8 mouse cellular contexts compared by ENCODE assay signal in genomic region chr6:13069302-13070146, GRCm38 (mm10). TPM values are rescaled to one million over a fixed set of nuclear protein-coding genes. Genes with fewer than 3 reads are reported as not detected.
DNase-seq lines count a peak whose midpoint lies in the region; ATAC-seq and TF ChIP-seq lines count a peak whose summit lies in the region.

Tmem106b (plus strand) TSS chr6:13069759.

- no peaks in the 10 kb centered on the region for H3K9me3 ChIP-seq in forebrain, embryonic 10.5 days
- H3K9me3 ChIP-seq in heart, embryonic 15.5 days (replicated peaks): no peaks in the 10 kb centered on the region
- H3K9me3 ChIP-seq in liver, embryonic 14.5 days (ENCODE audit: control insufficient read depth, low read length): no peaks in the 10 kb centered on the region
- H3K9me3 ChIP-seq in neural tube, embryonic 11.5 days (ENCODE audit: control insufficient read depth, low read length): no peaks in the 10 kb centered on the region
- no peaks in the 10 kb centered on the region for H3K9me3 ChIP-seq in stomach, postnatal 0 days (ENCODE audit: control insufficient read depth, low read length)

- no peak for TF ChIP-seq EP300 in liver, embryonic 14.5 days (IDR thresholded peaks at IDR 0.05; ENCODE audit: low read depth)
- no peak for TF ChIP-seq EP300 in stomach, postnatal 0 days (optimal IDR thresholded peaks at IDR 0.05)

- peak; percentile 89 to 91 for DNase-seq in CD8-positive naive resting alpha-beta T cell, adult 2 months (ENCODE audit: low read depth in 2 of 2, low spot score in 2 of 2)
- peak; percentile 91 for DNase-seq in c-Kit-positive CD71-negative TER-119-negative erythroid progenitor cells, embryonic 14.5 days (ENCODE audit: low read depth)
- peak; percentile 93 for DNase-seq in forebrain, embryonic 10.5 days (ENCODE audit: extremely low spot score, low spot score)
- peak; percentile 98 to 99 for DNase-seq in kidney, postnatal 25 days
- DNase-seq in liver, embryonic 14.5 days (ENCODE audit: low read depth in 3 of 3, low spot score in 3 of 3): peak; percentile 88 to 91 (median 90)
- DNase-seq in neural tube, embryonic 11.5 days (ENCODE audit: low spot score): peak; percentile 97
- DNase-seq in stomach, postnatal 0 days (ENCODE audit: low spot score): peak; percentile 97

- peaks cover 25% of the 10 kb centered on the region for H3K36me3 ChIP-seq in forebrain, embryonic 10.5 days (replicated peaks)
- H3K36me3 ChIP-seq in heart, embryonic 15.5 days: peaks cover 18% of the 10 kb centered on the region; the same call in 1 of the 2 replicates
- H3K36me3 ChIP-seq in liver, embryonic 14.5 days (replicated peaks; ENCODE audit: control insufficient read depth, insufficient read depth, low read depth): no peaks in the 10 kb centered on the region; the same call in 1 of the 2 replicates
- no peaks in the 10 kb centered on the region; the same call in 1 of the 2 replicates for H3K36me3 ChIP-seq in neural tube, embryonic 11.5 days (ENCODE audit: control insufficient read depth, insufficient read depth, low read length)
- H3K36me3 ChIP-seq in stomach, postnatal 0 days (ENCODE audit: control insufficient read depth, insufficient read depth, low read length): peaks cover 7% of the 10 kb centered on the region

- 4% methylated on average over 61 of the region's 61 CpGs for WGBS in forebrain, embryonic 10.5 days
- 3% methylated on average over 61 of the region's 61 CpGs for WGBS in heart, embryonic 15.5 days
- 2% methylated on average over 58 of the region's 61 CpGs for WGBS in liver, embryonic 14.5 days (ENCODE audit: insufficient replicate concordance)
- WGBS in neural tube, embryonic 11.5 days: 4% methylated on average over 60 of the region's 61 CpGs
- 2% methylated on average over 55 of the region's 61 CpGs for WGBS in stomach, postnatal 0 days

- no peak for TF ChIP-seq CTCF in liver, embryonic 14.5 days (IDR thresholded peaks at IDR 0.05; ENCODE audit: low read depth)
- no peak for TF ChIP-seq CTCF in stomach, postnatal 0 days (IDR thresholded peaks at IDR 0.05; ENCODE audit: low read depth)

- peak; percentile 100 for ATAC-seq in heart, embryonic 15.5 days (replicated peaks; ENCODE audit: insufficient number of reproducible peaks, insufficient read depth, low FRiP score, low read depth)
- peak; percentile 99 for ATAC-seq in liver, embryonic 14.5 days (ENCODE audit: insufficient read depth)
- ATAC-seq in neural tube, embryonic 11.5 days (ENCODE audit: insufficient read depth, low FRiP score, low TSS enrichment): peak; percentile 99
- ATAC-seq in stomach, postnatal 0 days (ENCODE audit: low FRiP score, low TSS enrichment): peak; percentile 99

- H3K4me2 ChIP-seq in heart, embryonic 15.5 days: peak within 1 kb of the TSS; percentile 69
- peak within 1 kb of the TSS; percentile 83 for H3K4me2 ChIP-seq in liver, embryonic 14.5 days (ENCODE audit: low read depth)
- H3K4me2 ChIP-seq in neural tube, embryonic 11.5 days (ENCODE audit: low read depth): peak within 1 kb of the TSS; percentile 51
- peak within 1 kb of the TSS; percentile 64 for H3K4me2 ChIP-seq in stomach, postnatal 0 days (replicated peaks; ENCODE audit: low read depth)

- H3K9ac ChIP-seq in heart, embryonic 15.5 days: peak within 1 kb of the TSS; percentile 94
- H3K9ac ChIP-seq in liver, embryonic 14.5 days (replicated peaks): peak within 1 kb of the TSS; percentile 88
- peak within 1 kb of the TSS; percentile 94 for H3K9ac ChIP-seq in neural tube, embryonic 11.5 days (ENCODE audit: low read length)
- H3K9ac ChIP-seq in stomach, postnatal 0 days (ENCODE audit: low read length): peak within 1 kb of the TSS; percentile 97

- peak within 1 kb of the TSS; percentile 96 for H3K27ac ChIP-seq in forebrain, embryonic 10.5 days
- H3K27ac ChIP-seq in heart, embryonic 15.5 days: peak within 1 kb of the TSS; percentile 94
- H3K27ac ChIP-seq in liver, embryonic 14.5 days: peak within 1 kb of the TSS; percentile 39
- H3K27ac ChIP-seq in neural tube, embryonic 11.5 days (ENCODE audit: low read depth, low read length): 0 out of 2 replicates have a peak within 1 kb of the TSS, but pooled peaks have one; percentile 5
- H3K27ac ChIP-seq in stomach, postnatal 0 days (replicated peaks): peak within 1 kb of the TSS; percentile 93

- H3K4me1 ChIP-seq in forebrain, embryonic 10.5 days: peaks cover 10% of the 10 kb centered on the region
- peaks cover 4% of the 10 kb centered on the region for H3K4me1 ChIP-seq in heart, embryonic 15.5 days (replicated peaks)
- peaks cover 6% of the 10 kb centered on the region in 2 experiments for H3K4me1 ChIP-seq in liver, embryonic 14.5 days (replicated peaks; ENCODE audit: control insufficient read depth in 2 of 2, insufficient read depth in 2 of 2, low read length in 1 of 2)
- H3K4me1 ChIP-seq in neural tube, embryonic 11.5 days (ENCODE audit: control insufficient read depth, insufficient read depth, low read length): 0 out of 2 replicates have a peak, but pooled peaks cover 3% of the 10 kb centered on the region
- H3K4me1 ChIP-seq in stomach, postnatal 0 days (replicated peaks; ENCODE audit: control insufficient read depth, insufficient read depth): no peaks in the 10 kb centered on the region

- H3K4me3 ChIP-seq in forebrain, embryonic 10.5 days: peak within 1 kb of the TSS; percentile 93
- H3K4me3 ChIP-seq in heart, embryonic 15.5 days: peak within 1 kb of the TSS; percentile 95
- H3K4me3 ChIP-seq in liver, embryonic 14.5 days (ENCODE audit: insufficient read depth in 1 of 2, low read depth in 2 of 2, low read length in 2 of 2): peak within 1 kb of the TSS; percentile 88 to 90
- peak within 1 kb of the TSS; percentile 66 for H3K4me3 ChIP-seq in neural tube, embryonic 11.5 days (ENCODE audit: low read depth, low read length)
- peak within 1 kb of the TSS; percentile 96 for H3K4me3 ChIP-seq in stomach, postnatal 0 days (ENCODE audit: low read depth, low read length)

- no peaks in the 10 kb centered on the region for H3K27me3 ChIP-seq in forebrain, embryonic 10.5 days (ENCODE audit: poor library complexity, severe bottlenecking)
- H3K27me3 ChIP-seq in heart, embryonic 15.5 days: no peaks in the 10 kb centered on the region
- no peaks in the 10 kb centered on the region for H3K27me3 ChIP-seq in liver, embryonic 14.5 days (ENCODE audit: control insufficient read depth, insufficient read depth, low read length)
- H3K27me3 ChIP-seq in neural tube, embryonic 11.5 days (ENCODE audit: control insufficient read depth, insufficient read depth, low read length): no peaks in the 10 kb centered on the region
- no peaks in the 10 kb centered on the region for H3K27me3 ChIP-seq in stomach, postnatal 0 days (ENCODE audit: control insufficient read depth, insufficient read depth, low read length)

RNA-seq across cellular contexts. Expression of gene Tmem106b, which starts in this region (rescaled TPM):
- 16.8 and 19.3 TPM in 2 replicates for polyA plus RNA-seq in forebrain, embryonic 10.5 days (2016; fragmentation: Nextera tagmentation; extraction: Ambion mirVana)
- polyA plus RNA-seq in heart, embryonic 15.5 days (2015; fragmentation: Nextera tagmentation; extraction: Ambion mirVana): 27.9 and 33.7 TPM in 2 replicates
- 3.1 and 4.0 TPM in 2 replicates for polyA plus RNA-seq in liver, embryonic 14.5 days (2012; rRNA removed)
- polyA plus RNA-seq in liver, embryonic 14.5 days (2014; fragmentation: Nextera tagmentation; extraction: Ambion mirVana): 9.9 and 10.6 TPM in 2 replicates
- polyA plus RNA-seq in neural tube, embryonic 11.5 days (2014; fragmentation: Nextera tagmentation; extraction: Ambion mirVana): 34.0 and 34.4 TPM in 2 replicates
- 35.4 and 40.3 TPM in 2 replicates for polyA plus RNA-seq in stomach, postnatal 0 days (2015; fragmentation: Nextera tagmentation; extraction: Ambion mirVana)

Comparison
In these comparisons a context has a peak if more than half of its experiments do, and no peak if none do; other contexts are left out.
1. Peak in every context shown above with its lines: DNase-seq, ATAC-seq, H3K4me3 ChIP-seq and H3K27ac ChIP-seq.
2. H3K27ac ChIP-seq: peak in every context shown above with its lines; median percentile 96 in forebrain, embryonic 10.5 days; 94 in heart, embryonic 15.5 days; 93 in stomach, postnatal 0 days; 39 in liver, embryonic 14.5 days; 5 in neural tube, embryonic 11.5 days.